Mouse (Mus musculus): ENCODE measurements around the gene Gcn1l1. TPM values are rescaled to one million over a fixed set of nuclear protein-coding genes. Genes with fewer than 3 reads are reported as not detected.

The Gcn1l1 gene
- polyA plus RNA-seq, 1 experiment from 2014 or later: 46.1 TPM

- Histone ChIP-seq H3K4me3 (no peak overlapping the region), H3K4me2 (replicated peaks) (no peak overlapping the region), H3K9ac (replicated peaks) (no peak overlapping the region), H3K4me1 (no peaks in the 10 kb centered on the region), H3K9me3 (no peaks in the 10 kb centered on the region), H3K27me3 (no peaks in the 10 kb centered on the region), H3K36me3 (peaks cover 91% of the 10 kb centered on the region), H3K27ac (replicated peaks) (no peak overlapping the region)
- ATAC-seq (replicated peaks): no peak
- WGBS: 84% methylated on average over 2 of the region's 2 CpGs
These were observed 21.7 kb downstream of the Gcn1l1 start for GRCm38 (mm10) chr5:115586780-115587179.

- Histone ChIP-seq H3K9me3 (no peaks in the 10 kb centered on the region), H3K4me3 (no peak overlapping the region), H3K4me2 (replicated peaks) (no peak overlapping the region), H3K36me3 (peaks cover 91% of the 10 kb centered on the region), H3K27ac (replicated peaks) (no peak overlapping the region), H3K4me1 (no peaks in the 10 kb centered on the region), H3K9ac (replicated peaks) (no peak overlapping the region), H3K27me3 (no peaks in the 10 kb centered on the region)
- 87% methylated on average over 11 of the region's 11 CpGs for WGBS
- ATAC-seq (replicated peaks): no peak
These were observed 26.0 kb downstream of the Gcn1l1 start for GRCm38 (mm10) chr5:115591028-115591427.

GRCm38 (mm10) chr5:115591506-115591905 lies 26.5 kb downstream of the Gcn1l1 start:
- H3K27ac ChIP-seq (replicated peaks): no peak overlapping the region
- no peak overlapping the region for H3K4me2 ChIP-seq (replicated peaks)
- 84% methylated on average over 2 of the region's 2 CpGs for WGBS
- no peak for ATAC-seq (replicated peaks)
- no peak overlapping the region for H3K9ac ChIP-seq (replicated peaks)
- H3K4me1 ChIP-seq: no peaks in the 10 kb centered on the region
- H3K36me3 ChIP-seq: peaks cover 93% of the 10 kb centered on the region
- H3K27me3 ChIP-seq: no peaks in the 10 kb centered on the region
- H3K9me3 ChIP-seq: no peaks in the 10 kb centered on the region
- no peak overlapping the region for H3K4me3 ChIP-seq

GRCm38 (mm10) chr5:115603561-115603960 lies 38.5 kb downstream of the Gcn1l1 start:
- WGBS: 99% methylated on average over 6 of the region's 6 CpGs
- no peaks in the 10 kb centered on the region for H3K27me3 ChIP-seq

GRCm38 (mm10) chr5:115611566-115611965 lies 46.5 kb downstream of the Gcn1l1 start:
- ATAC-seq (replicated peaks): no peak
- no peaks in the 10 kb centered on the region for H3K4me1 ChIP-seq
- no peaks in the 10 kb centered on the region for H3K9me3 ChIP-seq
- H3K27ac ChIP-seq (replicated peaks): no peak overlapping the region
- no peak overlapping the region for H3K4me3 ChIP-seq
- H3K27me3 ChIP-seq: no peaks in the 10 kb centered on the region
- no peak overlapping the region for H3K9ac ChIP-seq (replicated peaks)
- 94% methylated on average over 11 of the region's 11 CpGs for WGBS
- H3K36me3 ChIP-seq: peaks cover 96% of the 10 kb centered on the region
- no peak overlapping the region for H3K4me2 ChIP-seq (replicated peaks)

More at GRCm38 (mm10) chr5:115603561-115603960, 38.5 kb downstream of the Gcn1l1 start:
- H3K36me3 ChIP-seq: peaks cover 85% of the 10 kb centered on the region
- no peaks in the 10 kb centered on the region for H3K4me1 ChIP-seq
- no peak overlapping the region for H3K9ac ChIP-seq (replicated peaks)
- ATAC-seq (replicated peaks): no peak
- H3K4me3 ChIP-seq: no peak overlapping the region
- no peak overlapping the region for H3K27ac ChIP-seq (replicated peaks)
- no peaks in the 10 kb centered on the region for H3K9me3 ChIP-seq
- no peak overlapping the region for H3K4me2 ChIP-seq (replicated peaks)

GRCm38 (mm10) chr5:115613332-115613731 lies 48.3 kb downstream of the Gcn1l1 start:
- Histone ChIP-seq H3K36me3 (peaks cover 96% of the 10 kb centered on the region), H3K27me3 (no peaks in the 10 kb centered on the region), H3K4me3 (no peak overlapping the region), H3K9me3 (no peaks in the 10 kb centered on the region), H3K4me1 (no peaks in the 10 kb centered on the region), H3K9ac (replicated peaks) (no peak overlapping the region), H3K4me2 (replicated peaks) (no peak overlapping the region), H3K27ac (replicated peaks) (no peak overlapping the region)
- WGBS: 93% methylated on average over 9 of the region's 9 CpGs
- ATAC-seq (replicated peaks): no peak

- no peaks in the 10 kb centered on the region for H3K4me1 ChIP-seq
- WGBS: 78% methylated on average over 7 of the region's 7 CpGs
- H3K4me3 ChIP-seq: no peak overlapping the region
These were observed 49.9 kb downstream of the Gcn1l1 start for GRCm38 (mm10) chr5:115614948-115615347.

GRCm38 (mm10) chr5:115619690-115620089 lies 54.6 kb downstream of the Gcn1l1 start:
- H3K27me3 ChIP-seq: no peaks in the 10 kb centered on the region
- H3K27ac ChIP-seq (replicated peaks): no peak overlapping the region
- no peaks in the 10 kb centered on the region for H3K4me1 ChIP-seq
- no peaks in the 10 kb centered on the region for H3K9me3 ChIP-seq
- 97% methylated on average over 15 of the region's 15 CpGs for WGBS
- ATAC-seq (replicated peaks): no peak
- H3K4me2 ChIP-seq (replicated peaks): no peak overlapping the region
- no peak overlapping the region for H3K4me3 ChIP-seq
- H3K36me3 ChIP-seq: peaks cover 58% of the 10 kb centered on the region
- H3K9ac ChIP-seq (replicated peaks): no peak overlapping the region

More at GRCm38 (mm10) chr5:115614948-115615347, 49.9 kb downstream of the Gcn1l1 start:
- no peak overlapping the region for H3K9ac ChIP-seq (replicated peaks)
- no peaks in the 10 kb centered on the region for H3K27me3 ChIP-seq
- ATAC-seq (replicated peaks): no peak
- H3K27ac ChIP-seq (replicated peaks): no peak overlapping the region
- peaks cover 89% of the 10 kb centered on the region for H3K36me3 ChIP-seq
- H3K9me3 ChIP-seq: no peaks in the 10 kb centered on the region
- H3K4me2 ChIP-seq (replicated peaks): no peak overlapping the region

GRCm38 (mm10) chr5:115622686-115623085 lies 57.6 kb downstream of the Gcn1l1 start:
- no peak overlapping the region for H3K4me3 ChIP-seq
- no peak overlapping the region for H3K27ac ChIP-seq (replicated peaks)
- WGBS: 93% methylated on average over 7 of the region's 7 CpGs
- H3K9ac ChIP-seq (replicated peaks): no peak overlapping the region
- no peaks in the 10 kb centered on the region for H3K4me1 ChIP-seq
- H3K27me3 ChIP-seq: no peaks in the 10 kb centered on the region
- H3K4me2 ChIP-seq (replicated peaks): no peak overlapping the region
- no peaks in the 10 kb centered on the region for H3K9me3 ChIP-seq
- peaks cover 28% of the 10 kb centered on the region for H3K36me3 ChIP-seq
- no peak for ATAC-seq (replicated peaks)

GRCm38 (mm10) chr5:115623694-115624440 lies 58.8 kb downstream of the Gcn1l1 start:
- 73% methylated on average over 9 of the region's 9 CpGs for WGBS

GRCm38 (mm10) chr5:115626237-115626886 lies 61.3 kb downstream of the Gcn1l1 start:
- Histone ChIP-seq H3K4me1 (peaks cover 8% of the 10 kb centered on the region), H3K9ac (replicated peaks) (no peak overlapping the region), H3K4me2 (replicated peaks) (no peak overlapping the region), H3K4me3 (no peak overlapping the region), H3K27ac (replicated peaks) (no peak overlapping the region), H3K36me3 (peaks cover 7% of the 10 kb centered on the region), H3K27me3 (no peaks in the 10 kb centered on the region), H3K9me3 (no peaks in the 10 kb centered on the region)
- ATAC-seq (replicated peaks): no peak
- WGBS: 93% methylated on average over 10 of the region's 10 CpGs

More at GRCm38 (mm10) chr5:115623694-115624440, 58.8 kb downstream of the Gcn1l1 start:
- H3K9ac ChIP-seq (replicated peaks): no peak overlapping the region
- H3K27me3 ChIP-seq: no peaks in the 10 kb centered on the region
- H3K4me3 ChIP-seq: no peak overlapping the region
- peaks cover 22% of the 10 kb centered on the region for H3K36me3 ChIP-seq
- H3K27ac ChIP-seq (replicated peaks): no peak overlapping the region
- no peak for ATAC-seq (replicated peaks)
- H3K4me2 ChIP-seq (replicated peaks): no peak overlapping the region
- H3K9me3 ChIP-seq: no peaks in the 10 kb centered on the region
- H3K4me1 ChIP-seq: no peaks in the 10 kb centered on the region

- no peaks in the 10 kb centered on the region for H3K27me3 ChIP-seq
- WGBS: 79% methylated on average over 8 of the region's 8 CpGs
- H3K9ac ChIP-seq (replicated peaks): no peak overlapping the region
- no peaks in the 10 kb centered on the region for H3K9me3 ChIP-seq
- peaks cover 1% of the 10 kb centered on the region; the same call in 1 of the 2 replicates for H3K36me3 ChIP-seq
- H3K4me1 ChIP-seq: peaks cover 15% of the 10 kb centered on the region
- H3K4me2 ChIP-seq (replicated peaks): no peak overlapping the region
- H3K27ac ChIP-seq (replicated peaks): no peak overlapping the region
- no peak for ATAC-seq (replicated peaks)
- H3K4me3 ChIP-seq: no peak overlapping the region
These were observed 63.0 kb downstream of the Gcn1l1 start for GRCm38 (mm10) chr5:115628083-115628482.

Measured in forebrain, embryonic 15.5 days (tissue).